Mouse (Mus musculus): ENCODE measurements at regions not wholly inside any gene's neighbourhood (a gene's known extent, or its start where the extent isn't known, plus 50 kb on each side); places are given as distances from the start of the nearest gene placed in this dataset.

GRCm38 (mm10) chr10:46374646-46375045, 797.0 kb downstream of the Hace1 start:
- no peaks in the 10 kb centered on the region for H3K36me3 ChIP-seq (ENCODE audit: control insufficient read depth, insufficient read depth, low read length)
- peak overlapping the region; percentile 36; the same call in 1 of the 2 replicates for H3K4me3 ChIP-seq (ENCODE audit: control insufficient read depth, low read depth, low read length)
- no peaks in the 10 kb centered on the region for H3K27me3 ChIP-seq (ENCODE audit: control insufficient read depth, insufficient read depth, low read length)
- TF ChIP-seq POLR2A (IDR thresholded peaks at IDR 0.05; ENCODE audit: control insufficient read depth, low read depth, low read length) = no peak
- H3K27ac ChIP-seq (ENCODE audit: control insufficient read depth, insufficient read depth, low read depth, low read length) = peak overlapping the region; percentile 88
- H3K4me1 ChIP-seq (ENCODE audit: control insufficient read depth, insufficient read depth, low read length) = peaks cover 4% of the 10 kb centered on the region; the same call in 1 of the 2 replicates

GRCm38 (mm10) chr10:46397089-46397488, 819.5 kb downstream of the Hace1 start:
- no peak overlapping the region for H3K4me3 ChIP-seq (ENCODE audit: control insufficient read depth, low read depth, low read length)
- H3K4me1 ChIP-seq (ENCODE audit: control insufficient read depth, insufficient read depth, low read length) = no peaks in the 10 kb centered on the region
- no peaks in the 10 kb centered on the region for H3K36me3 ChIP-seq (ENCODE audit: control insufficient read depth, insufficient read depth, low read length)
- TF ChIP-seq POLR2A (IDR thresholded peaks at IDR 0.05; ENCODE audit: control insufficient read depth, low read depth, low read length) (no peak), CTCF (IDR thresholded peaks at IDR 0.05; ENCODE audit: control insufficient read depth, insufficient read depth, insufficient replicate concordance, low read depth, low read length) (no peak)
- H3K27ac ChIP-seq (ENCODE audit: control insufficient read depth, insufficient read depth, low read depth, low read length) = no peak overlapping the region
- H3K27me3 ChIP-seq (ENCODE audit: control insufficient read depth, insufficient read depth, low read length) = no peaks in the 10 kb centered on the region

- H3K27me3 ChIP-seq (ENCODE audit: control insufficient read depth, insufficient read depth, low read length) = no peaks in the 10 kb centered on the region
- H3K27ac ChIP-seq (ENCODE audit: control insufficient read depth, insufficient read depth, low read depth, low read length) = no peak overlapping the region
- no peaks in the 10 kb centered on the region for H3K4me1 ChIP-seq (ENCODE audit: control insufficient read depth, insufficient read depth, low read length)
- H3K4me3 ChIP-seq (ENCODE audit: control insufficient read depth, low read depth, low read length) = no peak overlapping the region
- H3K36me3 ChIP-seq (ENCODE audit: control insufficient read depth, insufficient read depth, low read length) = no peaks in the 10 kb centered on the region
- no peak for TF ChIP-seq POLR2A (IDR thresholded peaks at IDR 0.05; ENCODE audit: control insufficient read depth, low read depth, low read length)
- TF ChIP-seq CTCF (IDR thresholded peaks at IDR 0.05; ENCODE audit: control insufficient read depth, insufficient read depth, insufficient replicate concordance, low read depth, low read length) = no peak
Observed at GRCm38 (mm10) chr10:46403883-46404282, 826.3 kb downstream of the Hace1 start.
